Mouse (Mus musculus) thymus, postnatal 4 days (tissue): ENCODE data around the gene Fryl.
"Not testable (repeated sequence)": the region's sequence is repeated elsewhere in the genome, so short reads cannot be mapped to it uniquely, and the experiment has no call there.

Experiments
- DNase-seq: peaks from one replicate; pipeline ENCODE4 v3.0.0; 2021

The Fryl gene

DNA sequence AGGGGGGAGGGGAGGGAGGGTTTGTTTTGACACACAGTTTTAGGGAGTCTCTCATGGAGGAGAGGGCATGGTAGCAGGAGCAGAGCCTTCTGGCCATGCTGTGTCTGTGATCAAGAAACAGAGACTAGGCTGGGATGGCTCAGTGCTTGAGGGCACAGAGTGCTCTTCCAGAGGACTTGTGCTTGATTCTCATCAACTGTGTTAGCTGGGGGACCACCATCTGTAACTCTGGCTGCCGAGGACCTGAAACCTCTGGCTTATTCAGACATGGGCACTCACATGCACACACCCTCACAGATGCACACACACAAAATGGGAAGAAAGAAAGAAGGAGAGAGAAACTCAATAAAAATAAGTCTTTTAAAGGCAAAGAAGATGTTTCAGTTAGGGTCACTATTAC is 257.9 kb downstream of the Fryl start:
- DNase-seq = not testable (repeated sequence)

DNA sequence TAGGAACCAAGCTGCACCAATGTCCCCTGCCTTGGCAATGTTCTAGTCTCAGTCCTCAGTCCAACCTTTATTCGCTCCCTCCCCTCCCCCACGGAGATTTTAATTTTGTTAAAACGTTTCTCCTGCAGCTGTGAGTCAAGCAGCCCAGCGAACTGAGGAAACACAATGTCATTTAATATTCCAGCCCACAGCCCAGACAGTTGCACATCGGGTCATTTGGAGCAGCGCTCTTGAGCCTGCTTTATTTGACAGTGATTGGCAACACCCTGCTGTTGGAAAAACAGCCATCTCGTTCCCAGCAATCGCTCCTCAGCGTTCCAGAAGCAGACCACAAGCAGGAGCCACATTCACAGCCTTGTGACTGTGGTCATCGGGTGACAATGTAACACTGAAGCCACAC is 261.0 kb downstream of the Fryl start:
- DNase-seq = no peak

DNA sequence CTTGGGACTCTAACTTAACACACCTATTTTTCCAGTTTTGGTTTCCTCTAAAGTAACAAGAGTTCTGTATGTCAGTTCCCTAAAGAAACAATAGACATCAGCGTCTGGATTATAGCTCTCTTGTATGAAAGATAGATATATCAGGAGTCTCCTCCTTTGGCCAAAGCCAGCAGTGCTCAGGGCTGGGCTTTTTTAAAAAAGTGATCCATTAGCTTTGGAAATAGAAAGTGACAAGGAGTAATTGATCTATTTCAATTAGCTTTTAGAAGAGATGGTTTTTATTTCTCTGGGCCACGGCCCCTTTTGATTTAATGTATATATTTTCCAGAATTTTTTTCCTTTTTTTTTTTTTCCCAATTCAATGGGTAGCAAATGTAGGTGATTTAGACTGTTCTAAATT is 261.5 kb downstream of the Fryl start:
- no peak for DNase-seq

DNA sequence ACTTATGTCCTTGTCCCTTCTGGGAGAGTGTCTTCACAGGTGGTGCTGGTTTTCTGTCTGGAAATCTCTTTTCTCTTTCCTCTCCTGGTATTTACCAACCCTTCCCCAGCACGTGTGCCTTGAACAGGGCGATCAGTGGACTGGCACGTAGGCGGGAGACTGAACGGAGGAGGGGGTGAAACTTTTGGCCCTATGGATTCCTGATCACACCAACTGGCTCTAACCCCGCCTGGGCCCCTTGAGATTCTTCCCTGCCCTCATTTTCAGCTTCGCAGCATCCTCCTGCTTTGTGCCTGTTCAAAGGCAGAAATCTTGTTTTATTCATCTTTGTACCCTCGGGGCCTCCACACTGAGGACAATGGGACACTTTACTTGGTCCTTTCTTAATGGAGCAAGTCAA is 262.0 kb downstream of the Fryl start:
- DNase-seq = no peak

DNA sequence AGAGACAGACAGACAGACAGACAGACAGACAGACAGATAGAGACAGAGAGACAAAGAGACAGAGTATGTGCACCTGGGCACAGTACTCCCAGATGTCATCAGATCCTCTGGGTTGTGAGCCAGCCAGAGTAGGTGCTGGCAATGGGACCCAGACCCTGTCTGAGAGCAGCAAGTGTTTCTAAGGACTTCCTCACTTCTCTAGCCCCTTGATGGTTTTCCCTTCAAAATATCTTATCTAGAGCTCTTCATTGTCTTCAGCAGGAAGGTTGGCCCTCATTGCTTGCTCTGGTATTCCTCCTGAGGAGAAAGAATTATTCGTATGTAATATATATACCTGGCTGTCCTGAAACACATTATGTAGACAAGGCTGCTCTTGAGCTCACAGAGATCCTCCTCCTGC is 263.9 kb downstream of the Fryl start:
- no peak for DNase-seq

DNA sequence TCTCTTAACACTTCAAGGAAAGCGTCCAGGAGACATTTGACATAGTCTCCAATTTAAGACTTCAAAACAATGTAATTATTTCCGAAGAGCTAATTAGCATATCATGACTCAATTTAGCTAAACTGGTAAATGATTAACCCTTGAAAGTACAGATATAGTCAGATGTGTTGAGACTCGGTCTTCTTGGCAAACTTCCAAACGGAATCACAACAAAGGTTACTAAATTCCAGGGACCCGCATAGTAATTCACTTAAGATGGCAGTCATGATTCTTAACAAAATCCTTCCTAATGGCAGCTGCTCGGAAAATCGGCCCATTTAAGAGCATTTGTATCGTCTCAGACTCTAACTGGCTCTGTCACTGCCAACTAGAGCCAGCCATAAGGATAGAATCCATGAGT is 266.7 kb downstream of the Fryl start:
- no peak for DNase-seq

DNA sequence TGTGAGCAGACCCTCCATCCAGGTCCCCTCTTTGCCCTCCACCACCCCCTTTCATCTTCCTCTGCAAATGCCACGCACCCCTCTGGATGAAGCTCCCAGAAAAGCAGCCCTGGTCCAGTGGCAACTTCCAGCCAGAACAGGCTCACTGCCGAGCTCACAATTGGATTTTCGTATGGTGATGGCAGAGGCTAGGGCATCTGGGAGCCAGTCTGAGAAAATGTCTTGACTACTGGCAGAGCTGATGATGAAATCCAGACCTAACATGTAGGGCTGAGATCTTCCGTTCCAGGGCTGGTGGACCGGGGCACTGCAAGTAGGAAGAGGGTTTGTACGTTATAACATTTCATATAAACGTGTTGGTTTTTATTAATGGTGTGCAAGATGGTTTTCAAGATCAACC is 268.6 kb downstream of the Fryl start:
- DNase-seq = no peak

DNA sequence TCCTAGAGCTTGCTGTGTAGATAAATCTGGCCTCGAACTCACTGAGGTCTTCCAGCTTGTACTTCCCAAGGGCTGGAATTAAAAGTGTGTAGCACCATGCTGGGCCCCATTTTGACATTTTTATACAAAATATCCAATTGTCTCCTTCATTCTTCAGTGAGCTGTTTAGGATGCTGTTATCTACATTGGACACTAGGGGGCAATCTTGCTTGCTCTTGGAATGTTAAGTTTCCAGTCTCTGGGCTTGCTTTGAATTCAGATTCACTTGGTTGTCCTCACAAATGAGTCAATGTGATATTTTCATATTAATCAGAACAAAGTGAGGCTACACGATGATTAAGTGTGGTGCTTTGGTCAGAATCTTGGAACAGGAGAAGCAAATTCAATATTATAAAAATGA is 272.3 kb downstream of the Fryl start:
- DNase-seq = no peak

DNA sequence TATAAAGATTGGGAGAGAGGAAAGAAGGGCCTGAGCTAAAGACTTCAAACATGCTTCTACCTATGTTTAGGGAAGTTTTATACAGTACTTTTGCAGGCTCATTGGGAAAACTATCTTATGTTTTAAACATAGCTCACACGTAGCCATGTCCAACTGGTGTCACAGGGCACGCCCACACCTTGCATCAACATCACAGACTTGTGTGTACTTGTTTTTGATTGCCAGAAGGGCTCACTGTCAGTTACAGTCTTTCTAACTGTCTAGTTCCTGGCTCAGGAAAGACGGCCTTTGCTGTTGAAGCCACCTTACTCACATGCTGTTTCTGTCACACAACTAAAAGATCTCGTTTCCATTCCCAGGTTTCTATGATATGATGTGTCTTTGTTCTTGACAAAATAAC is 279.9 kb downstream of the Fryl start:
- DNase-seq = no peak

DNA sequence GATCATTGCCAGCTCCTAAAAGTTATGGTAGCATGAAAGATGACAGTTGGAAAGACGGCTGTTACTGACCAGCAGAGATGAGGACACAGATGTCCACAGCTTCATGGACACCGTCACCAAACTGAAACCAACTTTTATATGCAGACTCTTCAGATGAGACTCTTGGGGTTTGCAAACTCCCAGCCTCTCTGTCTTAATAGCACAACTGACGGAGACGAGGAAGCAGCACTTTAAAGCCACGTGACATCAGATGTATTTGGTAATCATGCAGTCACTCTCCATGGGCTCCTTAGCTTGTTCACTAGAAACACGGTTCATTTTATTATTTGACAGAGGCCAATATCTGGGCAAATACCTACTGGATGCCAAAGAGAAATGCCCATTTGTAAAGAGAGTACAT is 280.4 kb downstream of the Fryl start:
- DNase-seq = no peak

DNA sequence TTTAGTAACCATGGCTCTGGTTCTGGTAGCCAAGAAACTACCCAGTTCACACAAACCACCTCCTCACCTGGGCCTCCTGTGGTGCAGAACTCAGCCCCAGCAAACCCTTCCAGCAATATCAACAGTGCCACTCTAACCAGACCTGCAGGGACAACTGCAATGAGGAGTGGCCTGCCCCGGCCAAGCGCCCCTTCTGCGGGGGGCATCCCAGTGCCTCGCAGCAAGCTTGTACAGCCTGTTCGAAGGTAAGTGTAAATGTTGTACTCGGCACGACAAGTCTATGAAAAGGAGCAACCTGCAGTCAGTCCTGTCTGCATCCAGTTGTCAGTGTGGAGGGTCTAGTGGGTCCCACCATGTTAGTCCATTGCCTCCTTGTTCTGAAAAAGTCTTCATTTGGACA is 281.8 kb downstream of the Fryl start, which contains the start of gene Gm10135:
Gene Gm10135 (minus strand): TSS at position 101 of the 400 bp plus-strand sequence.
- DNase-seq = no peak

DNA sequence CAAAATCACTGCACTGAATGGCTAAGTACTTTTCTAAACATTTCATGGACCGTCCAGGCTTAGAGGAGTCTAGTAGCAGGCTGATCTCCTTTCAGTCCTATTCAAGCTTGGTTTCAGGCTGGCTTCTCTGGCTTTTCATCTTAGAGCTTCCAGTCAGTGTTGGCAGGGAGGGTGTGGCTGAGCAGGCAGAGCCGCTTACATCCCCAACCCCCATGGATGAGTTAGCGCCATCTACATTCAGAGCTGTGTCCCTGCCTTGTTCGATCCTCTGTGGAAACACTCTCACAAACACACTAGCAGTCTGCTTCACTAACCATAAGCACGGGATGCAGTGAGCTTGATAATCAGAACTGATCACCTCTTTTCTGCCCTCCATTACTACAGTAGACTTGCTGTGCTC is 283.5 kb downstream of the Fryl start:
- DNase-seq = no peak

DNA sequence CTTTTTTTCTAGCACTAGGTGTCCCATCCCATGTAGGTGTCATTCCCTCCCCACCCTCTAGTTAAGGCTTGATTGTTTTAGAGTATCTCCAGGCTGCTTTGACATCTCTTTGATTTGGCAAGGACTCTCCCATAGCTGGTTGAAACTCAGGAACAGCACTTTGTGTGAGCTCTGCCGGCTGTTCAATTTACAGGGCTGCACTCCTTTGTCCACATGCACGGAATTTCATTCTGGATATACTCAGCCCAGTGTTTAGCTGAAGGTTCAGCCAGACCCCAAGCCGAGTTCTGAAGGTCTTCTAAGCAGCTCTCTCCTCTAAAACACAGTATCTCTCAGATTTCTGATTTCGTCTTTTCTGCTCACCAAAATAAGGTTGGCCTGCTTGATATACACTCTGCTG is 284.0 kb downstream of the Fryl start:
- no peak for DNase-seq
